Mouse (Mus musculus) neural tube, embryonic 14.5 days (tissue): ENCODE measurements around the gene Gm49661. TPM values are rescaled to one million over a fixed set of nuclear protein-coding genes. Genes with fewer than 3 reads are reported as not detected.
A peak's percentile ranks its signal among the peaks of the same experiment; 100 is the strongest.

Experiments used
- ATAC-seq: fragments of 200-750 bp; cut with Nextera tagmentation; 2 replicates; pipeline ENCODE4 v1.8.0; 2017; ENCODE audit warnings: low read depth, mild to moderate bottlenecking, moderate TSS enrichment, moderate library complexity
- H3K27ac ChIP-seq: fragments of 300-500 bp; sonication (generic); 2 replicates; pipeline ENCODE4 v1.5.1; 2014; ENCODE audit warnings: low read depth, mild to moderate bottlenecking, control low read depth, low read length, moderate library complexity, mixed read lengths
- H3K27me3 ChIP-seq: fragments of 300-500 bp; sonication (generic); 2 replicates; pipeline ENCODE4 v1.6.1; 2014; ENCODE audit warnings: low read length; ENCODE audit not compliant: control insufficient read depth, insufficient read depth
- H3K36me3 ChIP-seq: fragments of 300-500 bp; sonication (generic); 2 replicates; pipeline ENCODE4 v1.6.1; 2014; ENCODE audit warnings: low read length, mixed read lengths; ENCODE audit not compliant: control insufficient read depth, insufficient read depth
- H3K4me1 ChIP-seq: fragments of 300-500 bp; sonication (generic); 2 replicates; pipeline ENCODE4 v1.6.1; 2014; ENCODE audit warnings: low read length; ENCODE audit not compliant: control insufficient read depth, insufficient read depth
- H3K4me2 ChIP-seq: fragments of 300-500 bp; sonication (generic); 2 replicates; pipeline ENCODE4 v1.6.1; 2014; ENCODE audit warnings: mild to moderate bottlenecking, low read depth, low read length, control low read depth
- H3K4me3 ChIP-seq: fragments of 300-500 bp; sonication (generic); 2 replicates; pipeline ENCODE4 v1.5.1; 2014; ENCODE audit warnings: low read depth, low read length, control low read depth, mixed read lengths
- H3K9ac ChIP-seq: fragments of 300-500 bp; sonication (generic); replicated peaks from 2 replicates; pipeline ENCODE4 v1.6.1; 2014; ENCODE audit warnings: low read depth, mild to moderate bottlenecking, control low read depth, low read length, mixed read lengths
- H3K9me3 ChIP-seq: fragments of 300-500 bp; sonication (generic); 2 replicates; pipeline ENCODE4 v1.6.1; 2016; ENCODE audit warnings: low read length; ENCODE audit not compliant: control insufficient read depth
- WGBS: fragments of 180-500 bp; shearing (Covaris S2); extraction: QIAGEN DNeasy Blood & Tissue Kit; methylation state at CpG from one replicate; pipeline ENCODE4 v1.1.7; 2014; 5-methylcytosine and 5-hydroxymethylcytosine counted together
- polyA plus RNA-seq: library from polyadenylated mRNA; unstranded; fragments of >200 nt; fragmentation: Nextera tagmentation; extraction: Ambion mirVana; gene quantifications from 2 replicates; pipeline ENCODE4 v1.2.1, GENCODE M21; 2014

Gm49661 gene
- not detected in 2 replicates for polyA plus RNA-seq

DNA sequence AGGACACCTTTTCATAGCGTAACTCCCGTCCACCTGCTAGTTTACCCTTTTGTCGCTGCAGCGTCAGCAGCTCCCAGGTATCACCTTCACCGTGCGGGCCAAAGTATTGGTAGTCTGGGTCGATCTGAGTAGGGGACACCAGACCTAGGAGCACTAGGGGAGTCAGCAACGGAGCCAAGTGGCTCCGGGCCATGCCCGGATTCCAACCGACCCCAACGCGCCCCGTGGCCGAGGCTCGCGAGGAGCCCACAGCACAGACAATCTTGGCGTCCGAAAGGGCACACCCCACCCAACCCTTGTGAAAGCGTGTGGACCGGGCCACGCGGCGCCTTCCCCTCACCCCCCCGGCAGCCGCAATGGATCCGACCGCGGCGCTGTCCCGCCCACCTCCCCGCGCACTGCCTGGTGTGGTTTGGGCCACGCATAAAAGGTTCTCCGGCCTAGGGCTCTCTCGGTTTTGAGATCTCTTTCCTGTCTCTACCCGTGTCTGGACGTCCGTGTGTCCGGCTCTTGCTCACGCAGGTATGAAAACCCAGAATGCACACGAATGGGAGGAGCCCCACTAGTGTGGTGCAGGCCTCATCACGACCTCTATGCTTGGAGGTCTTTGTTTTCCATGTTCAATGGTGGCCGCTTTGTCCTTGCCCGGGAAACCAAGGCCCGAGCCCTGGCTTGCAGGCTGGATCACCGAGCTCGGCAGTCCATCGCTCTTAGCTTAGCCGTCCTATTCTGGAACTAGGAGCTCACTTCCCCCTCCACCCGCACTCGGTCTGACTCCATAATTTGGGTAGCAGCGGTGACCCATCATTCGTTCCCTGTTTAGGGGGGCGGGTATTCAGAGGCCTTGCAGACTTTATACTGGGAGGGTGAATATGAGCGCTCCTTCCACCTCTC is at the start of gene Gm49661, which contains the start of the genes Prdx2 and Rnaseh2a:
Gm49661 (minus strand) TSS at position 193 of the 894 bp plus-strand sequence.
Prdx2 (plus strand) TSS at position 347 of the 894 bp plus-strand sequence.
Rnaseh2a (minus strand) TSS at position 527 of the 894 bp plus-strand sequence.
- Histone ChIP-seq H3K9ac (peak within 1 kb of the TSS; percentile 94), H3K4me1 (peaks cover 24% of the 10 kb centered on the region), H3K9me3 (no peaks in the 10 kb centered on the region), H3K36me3 (peaks cover 24% of the 10 kb centered on the region), H3K27me3 (no peaks in the 10 kb centered on the region), H3K27ac (peak within 1 kb of the TSS; percentile 74), H3K4me3 (peak within 1 kb of the TSS; percentile 80), H3K4me2 (peak within 1 kb of the TSS; percentile 90)
- under 1% methylated on average over 56 of the region's 56 CpGs for WGBS
- ATAC-seq = peak; percentile 79

DNA sequence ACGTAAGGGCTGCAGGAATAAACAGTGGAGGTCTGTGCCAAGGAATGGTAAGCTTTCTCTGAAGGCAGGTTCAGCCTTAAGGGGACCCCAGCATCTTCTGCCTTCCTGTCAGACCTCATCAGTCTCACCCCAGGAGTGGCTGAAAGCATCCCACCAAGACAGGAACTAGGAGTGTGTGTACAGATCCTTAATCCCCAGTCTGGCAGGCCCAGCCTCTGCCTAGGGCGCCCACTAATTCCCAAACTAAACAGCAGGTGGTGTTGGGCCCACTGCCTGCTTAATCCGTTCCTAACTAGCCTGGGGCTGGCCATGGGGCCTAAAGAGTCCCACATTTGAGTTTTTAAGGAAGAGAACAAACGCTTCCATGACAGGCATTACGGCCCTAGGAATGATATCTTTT is 48.0 kb upstream of the Gm49661 start:
- Histone ChIP-seq H3K9ac (no peak overlapping the region), H3K27ac (no peak overlapping the region), H3K4me3 (no peak overlapping the region), H3K36me3 (peaks cover 35% of the 10 kb centered on the region), H3K4me1 (no peaks in the 10 kb centered on the region), H3K9me3 (no peaks in the 10 kb centered on the region), H3K27me3 (peaks cover 4% of the 10 kb centered on the region; the same call in 1 of the 2 replicates), H3K4me2 (no peak overlapping the region)
- no peak for ATAC-seq
- 62% methylated on average over 5 of the region's 5 CpGs for WGBS

DNA sequence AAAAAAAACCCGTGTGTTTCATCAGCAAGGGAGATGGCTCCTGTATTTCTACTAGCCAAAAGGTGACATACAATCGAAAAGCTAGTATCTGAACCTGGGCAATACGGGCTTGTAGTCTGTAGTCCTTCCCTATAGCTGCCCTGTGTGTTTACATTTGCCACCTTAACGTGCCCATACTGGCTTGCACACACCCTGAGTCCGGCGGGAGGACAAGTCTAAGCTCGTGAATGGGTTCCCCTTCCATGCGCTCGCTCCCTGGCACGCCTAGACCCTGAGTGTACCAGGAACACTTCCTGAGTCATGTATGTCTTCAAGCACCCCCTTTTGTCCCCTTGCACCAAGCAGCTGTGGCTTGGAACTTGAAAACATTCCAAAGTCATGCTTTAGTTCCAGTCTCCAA is 47.5 kb upstream of the Gm49661 start:
- no peak for ATAC-seq
- no peaks in the 10 kb centered on the region for H3K4me1 ChIP-seq
- H3K4me2 ChIP-seq = no peak overlapping the region
- WGBS = 74% methylated on average over 10 of the region's 10 CpGs
- H3K4me3 ChIP-seq = no peak overlapping the region
- peaks cover 32% of the 10 kb centered on the region for H3K36me3 ChIP-seq
- H3K27me3 ChIP-seq = peaks cover 4% of the 10 kb centered on the region; the same call in 1 of the 2 replicates
- no peak overlapping the region for H3K9ac ChIP-seq
- no peaks in the 10 kb centered on the region for H3K9me3 ChIP-seq
- no peak overlapping the region for H3K27ac ChIP-seq

DNA sequence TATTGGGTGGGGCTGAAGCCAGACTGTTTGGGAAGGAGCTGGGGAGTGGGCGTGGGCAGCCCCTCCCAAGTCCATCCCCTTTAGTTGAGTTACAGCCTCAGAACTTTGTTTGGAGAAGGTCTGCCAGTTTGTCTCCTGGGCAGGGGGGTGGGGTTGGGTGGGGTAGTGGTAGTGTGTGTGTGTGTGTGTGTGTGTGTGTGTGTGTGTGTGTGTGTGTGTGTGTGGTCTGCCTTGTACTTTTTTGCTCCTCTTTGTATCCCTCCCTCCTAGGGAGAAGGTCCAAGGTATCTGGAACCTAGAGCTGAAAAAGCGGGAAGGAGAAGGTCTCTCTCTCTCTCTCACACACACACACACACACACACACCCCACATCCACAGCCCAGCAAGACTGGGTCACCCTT is 45.2 kb upstream of the Gm49661 start, which contains the start of gene Best2:
Best2 (minus strand) TSS at position 101 of the 400 bp plus-strand sequence.
- ATAC-seq = no peak
- H3K4me2 ChIP-seq = peak within 1 kb of the TSS; percentile 54
- peak within 1 kb of the TSS; percentile 30 for H3K4me3 ChIP-seq
- H3K36me3 ChIP-seq = peaks cover 23% of the 10 kb centered on the region
- no peaks in the 10 kb centered on the region for H3K4me1 ChIP-seq
- peaks cover 8% of the 10 kb centered on the region; the same call in 1 of the 2 replicates for H3K27me3 ChIP-seq
- H3K27ac ChIP-seq = no peak within 1 kb of the TSS
- H3K9ac ChIP-seq = peak within 1 kb of the TSS; percentile 50
- H3K9me3 ChIP-seq = no peaks in the 10 kb centered on the region
- 51% methylated on average over 2 of the region's 2 CpGs for WGBS

DNA sequence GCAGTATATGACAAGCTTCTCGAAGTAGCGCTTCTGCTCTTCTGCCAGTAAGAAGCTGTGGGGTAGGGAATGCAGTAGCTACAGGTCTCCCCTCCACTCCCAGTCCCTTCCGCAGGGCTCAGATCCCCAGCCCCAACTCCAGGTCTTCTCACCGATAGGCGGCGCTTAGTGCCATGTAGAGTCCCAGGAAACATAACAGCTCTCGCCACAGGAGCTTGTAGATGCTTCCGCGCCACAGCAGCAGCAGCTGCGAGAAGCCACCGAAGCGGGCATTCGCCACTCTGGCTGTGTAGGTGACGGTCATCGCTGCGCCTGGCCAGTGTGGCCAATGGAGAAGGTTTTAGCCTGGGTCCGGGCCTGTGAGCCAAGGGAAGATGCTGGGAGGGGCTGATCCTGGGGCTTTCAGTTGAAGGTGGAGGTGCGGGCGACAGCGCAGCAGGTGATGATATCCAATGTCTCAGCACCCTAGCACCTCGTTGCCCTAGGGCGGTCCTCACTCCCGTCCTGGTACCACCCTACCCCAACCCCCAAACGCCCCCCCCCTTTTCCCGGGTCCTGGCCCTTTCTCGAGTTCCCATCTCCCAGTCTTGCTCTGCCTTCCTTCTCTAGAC is 44.1 kb upstream of the Gm49661 start:
- peak overlapping the region; percentile 50 for H3K9ac ChIP-seq
- peak; percentile 80 for ATAC-seq
- 5% methylated on average over 25 of the region's 26 CpGs for WGBS
- no peak overlapping the region for H3K27ac ChIP-seq
- no peaks in the 10 kb centered on the region for H3K9me3 ChIP-seq
- H3K4me1 ChIP-seq = no peaks in the 10 kb centered on the region
- H3K4me3 ChIP-seq = peak overlapping the region; percentile 30
- peaks cover 12% of the 10 kb centered on the region; the same call in 1 of the 2 replicates for H3K36me3 ChIP-seq
- peak overlapping the region; percentile 54 for H3K4me2 ChIP-seq
- peaks cover 8% of the 10 kb centered on the region; the same call in 1 of the 2 replicates for H3K27me3 ChIP-seq

DNA sequence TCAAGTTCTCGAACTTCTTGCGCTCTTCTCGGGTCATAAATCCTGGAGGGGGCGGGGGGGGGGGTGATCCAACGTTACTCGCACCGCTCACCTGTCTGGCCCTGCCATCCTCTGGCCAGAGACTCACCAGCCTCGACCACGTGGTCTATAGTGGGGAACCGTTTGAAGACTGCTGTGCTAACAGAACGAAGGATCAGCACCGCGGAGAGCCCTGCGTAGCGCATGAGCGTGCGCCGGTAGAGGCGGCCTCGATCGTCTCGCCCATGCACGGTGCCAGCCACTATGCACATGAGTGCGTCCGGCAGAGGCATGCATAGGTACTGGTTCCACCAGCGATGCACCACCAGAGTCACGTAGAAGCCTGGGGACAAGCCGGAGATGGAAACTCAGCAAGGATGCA is 42.0 kb upstream of the Gm49661 start:
- H3K27me3 ChIP-seq = peaks cover 8% of the 10 kb centered on the region; the same call in 1 of the 2 replicates
- no peak for ATAC-seq
- no peaks in the 10 kb centered on the region for H3K36me3 ChIP-seq
- H3K4me2 ChIP-seq = no peak overlapping the region
- H3K4me3 ChIP-seq = no peak overlapping the region
- no peaks in the 10 kb centered on the region for H3K9me3 ChIP-seq
- H3K9ac ChIP-seq = no peak overlapping the region
- H3K27ac ChIP-seq = no peak overlapping the region
- no peaks in the 10 kb centered on the region for H3K4me1 ChIP-seq
- WGBS = 18% methylated on average over 28 of the region's 28 CpGs

DNA sequence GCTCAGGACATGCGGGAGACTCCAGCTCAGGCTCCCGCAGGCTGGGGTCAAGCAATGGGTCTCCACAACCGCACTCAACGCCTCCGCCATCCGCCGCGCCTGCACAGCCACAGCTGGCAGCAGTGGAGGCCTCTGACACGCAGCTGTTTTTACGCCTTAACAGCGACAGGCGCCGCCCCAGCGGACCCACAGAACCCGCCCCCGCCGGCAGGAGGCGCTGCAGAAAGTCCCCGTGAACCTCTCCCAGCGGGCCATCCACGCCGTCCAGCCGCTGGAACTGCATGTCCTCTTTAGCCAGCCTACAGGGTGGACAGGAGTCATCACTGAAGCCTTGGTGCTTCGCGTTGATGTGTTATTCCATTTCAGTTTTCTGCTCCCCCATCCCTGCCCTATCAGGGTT is 38.5 kb upstream of the Gm49661 start:
- no peak overlapping the region for H3K4me3 ChIP-seq
- H3K36me3 ChIP-seq = 0 out of 2 replicates have a peak, but pooled peaks cover 2% of the 10 kb centered on the region
- WGBS = 11% methylated on average over 25 of the region's 25 CpGs
- ATAC-seq = no peak
- no peak overlapping the region for H3K27ac ChIP-seq
- no peaks in the 10 kb centered on the region for H3K9me3 ChIP-seq
- no peaks in the 10 kb centered on the region for H3K4me1 ChIP-seq
- H3K27me3 ChIP-seq = peaks cover 4% of the 10 kb centered on the region; the same call in 1 of the 2 replicates
- H3K4me2 ChIP-seq = no peak overlapping the region
- H3K9ac ChIP-seq = no peak overlapping the region

DNA sequence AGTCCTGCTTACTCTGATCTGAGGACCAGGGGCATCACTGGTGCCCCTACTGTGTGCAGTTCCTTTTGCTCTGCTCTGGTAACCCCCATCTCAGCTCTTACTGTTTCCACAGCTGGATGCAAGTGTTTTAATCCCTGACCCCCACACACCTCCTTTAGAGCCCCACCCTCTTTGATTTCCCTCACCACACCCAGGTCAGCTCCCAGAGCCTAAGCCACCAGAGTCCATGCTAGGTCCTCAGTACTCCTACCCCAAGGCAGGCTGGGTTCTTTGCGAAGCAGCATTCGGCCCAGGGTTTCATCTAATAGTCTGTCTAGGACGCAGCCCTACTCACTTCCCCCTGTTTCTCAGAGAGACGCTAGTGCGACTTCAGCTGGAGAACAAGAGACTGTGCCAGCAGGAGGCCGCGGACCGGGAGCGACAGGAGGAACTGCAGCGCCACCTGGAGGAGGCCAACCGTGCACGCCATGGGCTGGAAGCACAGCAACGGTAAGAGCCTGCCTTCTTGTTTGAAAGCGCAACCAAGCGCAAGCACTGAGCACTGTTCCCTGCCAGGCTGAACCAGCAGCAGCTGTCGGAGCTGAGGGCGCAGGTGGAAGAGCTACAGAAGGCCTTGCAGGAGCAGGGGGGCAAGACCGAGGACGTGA is 28.5 kb upstream of the Gm49661 start:
- ATAC-seq = peak; percentile 82
- H3K4me3 ChIP-seq = no peak overlapping the region
- no peaks in the 10 kb centered on the region for H3K4me1 ChIP-seq
- 2% methylated on average over 19 of the region's 19 CpGs for WGBS
- H3K4me2 ChIP-seq = peak overlapping the region; percentile 17; the same call in 1 of the 2 replicates
- no peaks in the 10 kb centered on the region for H3K9me3 ChIP-seq
- H3K27ac ChIP-seq = no peak overlapping the region
- H3K27me3 ChIP-seq = no peaks in the 10 kb centered on the region
- H3K36me3 ChIP-seq = 0 out of 2 replicates have a peak, but pooled peaks cover 3% of the 10 kb centered on the region
- no peak overlapping the region for H3K9ac ChIP-seq
